Comparison of ENCODE assay signal across 11 mouse cellular contexts in genomic region chr2:153157270-153157669, GRCm38 (mm10). TPM values are rescaled to one million over a fixed set of nuclear protein-coding genes. Genes with fewer than 3 reads are reported as not detected.
DNase-seq lines count a peak whose midpoint lies in the region; ATAC-seq and TF ChIP-seq lines count a peak whose summit lies in the region.
"Had no signal": no experiment of that assay in that cellular context is flagged by ENCODE, and none has a peak within 500 bp of the region (broad histone marks: within the 10 kb centered on the region; RNA-seq: fewer than 3 reads in every experiment).

No protein-coding gene starts in this region.

- 0 out of 2 replicates have a peak, but pooled peaks have one; percentile 16 for TF ChIP-seq CTCF in bone marrow macrophage, adult 2 months (IDR thresholded peaks at IDR 0.05; ENCODE audit: low read depth, low read length)

- no peak overlapping the region for H3K4me2 ChIP-seq in heart, embryonic 12.5 days
- H3K4me2 ChIP-seq: hindbrain, embryonic 14.5 days had no signal

- H3K4me1 ChIP-seq in heart, embryonic 12.5 days (replicated peaks): peaks cover 4% of the 10 kb centered on the region
- peaks cover 5% of the 10 kb centered on the region for H3K4me1 ChIP-seq in bone marrow macrophage, adult 2 months (ENCODE audit: control insufficient read depth, insufficient read depth, low read length)
- H3K4me1 ChIP-seq in hindbrain, embryonic 10.5 days (replicated peaks): peaks cover 6% of the 10 kb centered on the region

- TF ChIP-seq POLR2A in bone marrow macrophage, adult 2 months (IDR thresholded peaks at IDR 0.05; ENCODE audit: borderline replicate concordance, low read depth, low read length): no peak

- H3K36me3 ChIP-seq in heart, embryonic 12.5 days: no peaks in the 10 kb centered on the region
- H3K36me3 ChIP-seq in hindbrain, embryonic 10.5 days: no peaks in the 10 kb centered on the region

- 0 out of 2 replicates have a peak, but pooled peaks cover 6% of the 10 kb centered on the region for H3K27me3 ChIP-seq in heart, embryonic 12.5 days (replicated peaks)
- no peaks in the 10 kb centered on the region for H3K27me3 ChIP-seq in hindbrain, embryonic 10.5 days (ENCODE audit: insufficient read depth, poor library complexity, severe bottlenecking)

- H3K4me3 ChIP-seq in heart, embryonic 12.5 days: no peak overlapping the region
- H3K4me3 ChIP-seq in bone marrow macrophage, adult 2 months (ENCODE audit: insufficient read depth, low read length): no peak overlapping the region
- no peak overlapping the region for H3K4me3 ChIP-seq in hindbrain, embryonic 10.5 days

- H3K9me3 ChIP-seq in heart, embryonic 12.5 days (replicated peaks): no peaks in the 10 kb centered on the region
- H3K9me3 ChIP-seq in hindbrain, embryonic 10.5 days: no peaks in the 10 kb centered on the region

- ATAC-seq in heart, embryonic 12.5 days (ENCODE audit: insufficient number of reproducible peaks, low FRiP score): no peak

- 78% methylated on average over 3 of the region's 3 CpGs for WGBS in heart, embryonic 12.5 days
- 76% methylated on average over 3 of the region's 3 CpGs for WGBS in hindbrain, embryonic 10.5 days

- H3K9ac ChIP-seq in heart, embryonic 12.5 days: no peak overlapping the region
- H3K9ac ChIP-seq: hindbrain, embryonic 14.5 days had no signal

- DNase-seq in heart, adult 11 months: peak; percentile 50
- DNase-seq in retina, embryonic 14.5 days (ENCODE audit: low spot score): peak; percentile 24
- DNase-seq in retina, postnatal 1 day: no peak
- DNase-seq in thymus, postnatal 25 days: peak; percentile 33
- DNase-seq in hindbrain, embryonic 10.5 days (ENCODE audit: low spot score): no peak
- DNase-seq in frontal cortex, postnatal 25 days (ENCODE audit: low spot score in 2 of 2): no peak
- DNase-seq: left cerebral cortex, postnatal 4 days; lung, postnatal 36 days had no signal

- no peak overlapping the region for H3K27ac ChIP-seq in heart, embryonic 12.5 days (ENCODE audit: poor library complexity, severe bottlenecking)
- no peak overlapping the region for H3K27ac ChIP-seq in bone marrow macrophage, adult 2 months (ENCODE audit: insufficient read depth, low read depth, low read length)
- H3K27ac ChIP-seq in hindbrain, embryonic 10.5 days: no peak overlapping the region
- H3K27ac ChIP-seq: hindbrain, embryonic 14.5 days had no signal

RNA-seq across cellular contexts. Expression of gene Tm9sf4, which starts 3.8 kb away (rescaled TPM):
- polyA plus RNA-seq in heart, embryonic 12.5 days (2016; fragmentation: Nextera tagmentation; extraction: Ambion mirVana): 75.4 and 81.8 TPM in 2 replicates
- polyA plus RNA-seq in bone marrow macrophage, adult 2 months (2012; ENCODE audit: insufficient read depth, insufficient read length, missing spikeins): 68.7 and 73.5 TPM in 2 replicates
- 74.5 and 80.5 TPM in 2 replicates for polyA plus RNA-seq in hindbrain, embryonic 10.5 days (2016; fragmentation: Nextera tagmentation; extraction: Ambion mirVana)

RNA-seq across cellular contexts. Expression of gene Hck, which starts 49.0 kb away (rescaled TPM):
- 1.2 and 1.3 TPM in 2 replicates for polyA plus RNA-seq in heart, embryonic 12.5 days (2016; fragmentation: Nextera tagmentation; extraction: Ambion mirVana)
- polyA plus RNA-seq in bone marrow macrophage, adult 2 months (2012; ENCODE audit: insufficient read depth, insufficient read length, missing spikeins): 128 and 146 TPM in 2 replicates
- polyA plus RNA-seq in hindbrain, embryonic 10.5 days (2016; fragmentation: Nextera tagmentation; extraction: Ambion mirVana): 1.4 and 2.7 TPM in 2 replicates

Comparison
In these comparisons a context has a peak if more than half of its experiments do, and no peak if none do; other contexts are left out.
1. DNase-seq: peak in heart, adult 11 months (single experiment), retina, embryonic 14.5 days (single experiment) and thymus, postnatal 25 days (single experiment); none in retina, postnatal 1 day (single experiment), hindbrain, embryonic 10.5 days (single experiment) and frontal cortex, postnatal 25 days (0 of 2).
2. RNA of gene Hck, which starts 49.0 kb away (polyA plus RNA-seq): 128 to 146 TPM in bone marrow macrophage, adult 2 months; 1.4 to 2.7 TPM in hindbrain, embryonic 10.5 days and 1.2 to 1.3 TPM in heart, embryonic 12.5 days; every median in the first group is over 10 times any median in the second.